Mouse (Mus musculus): ENCODE measurements around the gene Nfs1.
"Not testable (repeated sequence)": the region's sequence is repeated elsewhere in the genome, so short reads cannot be mapped to it uniquely, and the experiment has no call there.

Gene Nfs1

DNA sequence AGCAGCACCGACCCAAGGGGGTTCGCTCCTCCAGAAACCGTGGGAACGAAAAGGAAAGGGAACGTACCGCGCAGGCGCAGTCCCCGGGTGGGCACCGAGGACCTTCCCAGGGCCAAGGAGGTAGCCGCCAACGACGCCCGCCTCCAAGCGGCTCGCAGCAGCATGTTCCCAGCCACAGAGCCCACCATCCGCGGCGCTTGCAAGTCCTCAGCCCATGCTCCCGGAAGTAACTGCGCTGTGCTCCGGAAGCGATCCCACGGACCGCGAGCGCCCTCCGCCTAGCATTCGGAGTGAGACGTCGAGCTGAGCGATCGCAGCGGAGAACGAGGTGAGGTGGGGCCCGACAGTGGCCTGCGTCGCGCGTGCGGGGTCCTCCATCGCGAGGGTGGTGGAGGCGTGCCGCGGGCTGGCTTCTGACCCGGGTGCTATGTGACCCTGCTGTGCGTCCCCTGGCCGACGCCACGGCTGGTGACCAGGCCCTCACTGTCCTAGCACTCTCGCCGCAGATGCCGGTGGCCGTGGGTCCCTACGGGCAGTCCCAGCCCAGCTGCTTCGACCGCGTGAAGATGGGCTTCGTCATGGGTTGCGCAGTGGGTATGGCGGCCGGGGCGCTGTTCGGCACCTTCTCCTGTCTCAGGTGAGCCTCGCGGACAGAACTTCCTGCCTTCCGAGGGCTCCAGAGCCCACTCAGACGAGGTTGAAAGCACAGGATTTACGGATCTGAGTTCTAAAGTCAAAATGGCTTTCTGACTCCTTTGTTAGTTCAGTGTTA is at the start of gene Nfs1, which contains the start of gene Romo1:
Gene Nfs1, minus strand, starts transcription at position 234 of the 772 bp plus-strand sequence.
Gene Romo1, plus strand, starts transcription at position 87 of the 772 bp plus-strand sequence.
- DNase-seq (ENCODE audit: low spot score), result peak; percentile 88

DNA sequence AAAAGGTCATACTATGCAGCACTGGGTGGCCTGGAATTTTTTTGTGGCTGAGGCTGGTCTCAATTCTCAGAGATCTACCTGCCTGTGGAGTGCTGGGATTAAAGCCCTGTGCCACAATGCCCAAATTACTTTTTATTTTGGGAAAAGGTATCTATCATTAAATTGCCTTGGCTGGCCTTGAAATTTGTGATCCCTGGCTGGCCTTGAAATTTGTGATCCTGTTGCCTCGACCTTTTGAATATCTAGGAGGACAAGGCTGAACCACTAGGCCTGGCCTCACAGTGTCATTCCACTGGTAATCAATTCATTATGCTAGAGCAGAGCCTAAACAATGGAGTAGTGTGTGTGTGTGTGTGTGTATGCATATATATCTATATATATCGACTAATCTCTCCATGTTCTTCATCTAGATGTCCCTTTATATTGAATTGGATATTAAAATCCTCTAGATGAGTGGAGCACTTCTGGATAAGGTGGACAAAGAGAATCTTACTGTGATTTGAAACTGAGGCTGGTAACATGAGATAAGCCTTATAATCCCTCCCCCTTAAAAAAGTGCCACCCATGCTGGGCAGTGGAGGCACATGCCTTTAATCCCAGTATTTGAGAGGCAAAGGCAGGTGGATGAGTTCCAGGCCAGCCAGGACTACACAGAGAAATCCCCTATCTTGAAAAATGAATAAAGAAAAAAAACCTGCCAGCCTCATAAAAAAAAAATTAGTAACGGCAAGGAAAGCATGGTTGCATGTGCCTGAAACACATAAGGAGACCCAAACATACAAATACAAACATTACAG is 49.3 kb upstream of the Nfs1 start:
- DNase-seq (ENCODE audit: low spot score), result no peak

DNA sequence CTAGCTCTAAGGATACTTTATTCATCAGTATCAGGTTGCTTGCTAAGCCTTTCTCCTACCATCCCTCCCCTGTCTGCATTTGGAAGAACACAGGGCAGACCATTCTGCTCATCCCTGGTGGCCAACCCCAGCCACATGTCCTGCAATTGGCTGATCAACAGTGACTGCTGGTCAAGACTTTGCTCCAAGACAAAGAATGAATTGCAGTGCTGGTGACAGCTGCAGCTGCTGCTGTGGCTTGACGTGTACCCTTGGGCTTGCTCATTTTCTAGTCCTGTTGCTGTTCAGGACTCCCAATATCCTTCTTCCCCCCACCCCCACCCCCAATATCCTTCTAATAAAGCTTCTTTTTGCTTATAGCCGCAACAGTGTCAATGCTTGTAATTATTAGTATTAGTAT is 48.1 kb upstream of the Nfs1 start:
- no peak for DNase-seq (ENCODE audit: low spot score)

DNA sequence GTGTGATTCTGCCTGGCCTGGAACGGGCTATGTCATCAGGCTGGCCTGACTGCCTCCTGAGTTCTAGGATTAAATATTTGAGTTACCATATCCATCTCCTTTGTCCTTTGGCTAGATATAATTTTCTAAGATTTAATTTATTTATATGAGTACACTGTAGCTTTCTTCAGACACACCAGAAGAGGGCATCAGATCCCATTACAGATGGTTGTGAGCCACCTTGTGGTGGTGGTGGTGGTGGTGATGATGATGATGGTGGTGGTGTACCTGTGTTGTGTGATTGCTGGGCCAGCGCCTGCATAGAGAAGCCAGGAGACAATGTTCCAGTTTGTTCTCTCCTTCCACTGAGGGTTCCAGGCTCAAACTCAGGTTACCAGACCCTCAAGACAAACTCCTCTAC is 47.6 kb upstream of the Nfs1 start:
- no peak for DNase-seq (ENCODE audit: low spot score)

DNA sequence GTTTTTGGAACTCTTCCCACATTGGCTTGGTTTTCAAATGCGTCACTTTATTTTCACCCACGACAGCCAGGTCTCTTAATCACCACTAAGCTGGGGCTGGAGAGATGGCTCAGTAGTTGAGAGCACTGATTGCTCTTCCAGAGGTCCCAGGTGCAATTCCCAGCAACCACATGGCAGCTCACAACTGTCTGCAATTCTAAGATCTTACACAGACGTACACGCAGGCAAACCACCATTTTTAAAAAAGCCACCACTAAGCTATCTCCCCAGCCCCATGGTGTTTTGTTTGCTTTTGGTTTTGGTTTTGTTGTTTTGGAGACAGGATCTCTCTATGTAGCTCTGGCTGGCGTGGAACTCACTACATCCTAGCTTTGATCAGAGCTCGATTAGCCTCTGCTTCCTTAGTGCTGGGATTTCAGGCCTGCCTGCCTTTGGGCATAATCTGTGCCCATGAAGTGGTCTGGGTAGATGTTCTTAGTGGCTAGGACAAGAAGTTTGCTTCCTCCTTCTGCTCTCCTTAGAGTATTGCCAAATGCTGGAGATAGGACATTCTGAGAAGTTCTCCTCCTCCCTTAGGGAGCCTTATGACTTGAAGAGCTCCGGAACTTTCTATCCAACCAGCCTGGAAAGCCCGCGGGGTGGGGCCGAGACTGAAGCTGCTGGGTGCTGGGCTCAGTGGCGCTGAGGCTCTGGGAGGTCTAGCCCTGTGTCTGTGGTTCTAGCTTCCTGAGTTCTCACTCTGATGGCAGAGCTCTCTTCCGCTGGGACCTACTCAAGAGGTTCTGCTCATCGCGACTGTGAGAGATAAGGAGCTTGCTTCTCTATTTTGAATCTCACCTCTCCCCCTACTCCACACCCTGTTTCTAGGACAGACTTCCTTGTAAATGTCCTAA is 46.3 kb upstream of the Nfs1 start:
- no peak for DNase-seq (ENCODE audit: low spot score)

DNA sequence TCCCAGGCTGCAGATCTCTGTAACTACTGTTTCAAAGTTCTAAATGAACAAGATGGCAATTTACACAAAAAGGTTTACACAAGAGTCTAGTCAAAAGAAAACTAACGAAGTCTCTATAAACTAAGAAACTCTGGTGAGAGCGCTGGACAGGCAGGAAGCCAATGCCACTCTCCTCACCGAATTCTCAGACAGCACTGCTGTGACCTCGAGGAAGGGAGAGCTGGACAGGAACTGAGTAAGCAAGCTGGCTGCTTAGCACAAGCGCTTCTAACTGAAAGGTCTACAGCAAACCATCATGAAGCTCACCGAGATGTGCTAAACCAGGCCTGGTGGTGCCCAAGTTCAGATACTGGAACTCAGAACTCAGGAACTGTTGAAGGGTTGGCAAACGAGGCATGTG is 45.3 kb upstream of the Nfs1 start:
- not testable (repeated sequence) for DNase-seq (ENCODE audit: low spot score)

DNA sequence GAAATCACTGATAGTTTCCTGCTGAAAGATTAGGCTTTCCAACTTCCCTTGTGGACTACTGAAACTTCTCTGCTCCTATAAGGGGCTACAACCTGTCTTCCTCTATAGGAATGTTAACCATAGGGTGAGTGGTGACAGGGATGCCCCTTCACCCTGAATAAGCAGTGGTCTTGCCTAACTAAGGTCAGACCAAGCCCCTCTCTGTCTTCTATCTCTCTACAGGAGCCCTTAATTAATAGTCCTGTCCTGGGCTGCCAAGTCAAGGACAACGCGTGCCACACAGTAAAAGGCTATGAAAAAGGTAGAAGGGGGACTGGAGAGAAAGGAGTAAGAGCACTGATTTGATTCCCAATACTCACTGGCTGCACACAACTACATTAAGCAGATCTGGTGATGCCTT is 37.6 kb upstream of the Nfs1 start:
- no peak for DNase-seq (ENCODE audit: low spot score)

DNA sequence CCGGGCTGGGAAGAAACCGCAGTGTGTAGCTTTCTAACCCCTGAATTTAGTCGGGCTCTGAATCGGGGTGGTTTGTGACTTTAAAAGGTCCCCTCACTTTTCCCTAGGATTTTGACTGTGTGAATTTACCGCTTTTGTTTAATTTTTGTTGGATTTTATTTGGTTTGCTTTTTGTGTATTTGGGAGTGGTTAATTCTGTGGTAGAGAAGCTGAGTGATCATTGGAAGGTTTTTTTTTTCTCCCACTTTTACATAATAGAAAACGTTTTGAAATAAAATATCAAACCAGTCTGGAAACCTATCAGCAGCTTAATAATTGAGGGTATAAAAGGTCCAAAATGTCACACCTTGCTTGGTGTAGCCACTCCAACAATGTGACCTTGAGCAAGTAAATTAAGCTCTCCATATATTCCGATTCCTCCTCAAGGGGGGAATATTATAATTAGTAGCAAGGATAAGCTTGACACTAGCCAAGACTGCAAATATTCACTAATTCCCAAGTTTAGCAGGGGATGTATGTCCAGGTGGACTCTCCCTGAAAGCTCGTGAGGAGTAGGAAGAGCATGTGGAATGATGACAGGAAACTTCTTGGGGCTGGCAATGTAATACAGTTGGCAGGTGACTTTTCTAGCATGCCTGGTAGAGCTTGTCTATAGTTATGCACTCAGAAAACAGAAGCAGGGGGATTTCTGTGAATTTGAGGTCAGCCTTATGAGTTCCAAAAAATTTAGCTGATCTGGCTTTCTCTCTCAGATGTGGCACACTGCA is 37.0 kb upstream of the Nfs1 start:
- no peak for DNase-seq (ENCODE audit: low spot score)

DNA sequence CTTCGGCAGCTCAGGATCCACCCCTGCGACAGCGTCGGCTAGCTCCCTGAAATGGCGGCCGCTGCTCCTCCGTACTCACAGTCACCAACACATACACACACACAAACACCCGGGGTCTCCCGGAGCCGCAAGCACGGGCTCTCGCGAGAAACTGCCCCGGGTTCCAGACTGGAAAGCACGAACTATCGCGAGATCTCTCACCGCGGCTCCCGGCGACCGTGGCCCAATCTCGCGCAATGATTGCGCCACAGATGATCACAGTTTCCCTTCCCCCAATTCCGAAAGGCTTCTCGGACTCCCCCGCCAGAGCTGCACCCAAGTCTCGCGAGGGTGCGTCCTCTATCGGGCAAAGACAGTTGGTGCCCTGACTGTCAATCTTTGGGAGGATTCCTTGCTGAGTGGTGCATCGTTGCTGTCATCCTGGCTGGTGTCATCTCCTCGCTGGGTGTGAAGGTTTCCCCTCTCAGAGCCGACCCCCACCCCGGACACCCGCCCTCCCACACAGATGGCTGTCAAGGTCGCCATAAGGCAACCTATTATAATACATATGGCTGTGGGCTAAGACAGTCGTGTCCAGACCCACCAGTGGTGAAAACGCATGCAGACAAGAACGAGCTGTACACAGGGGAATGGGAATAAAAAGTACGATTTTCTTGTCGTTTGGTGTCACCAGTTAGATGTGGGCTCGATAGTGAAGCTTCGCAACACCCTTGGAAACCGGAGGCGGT is 36.3 kb upstream of the Nfs1 start, which contains the start of gene Rbm39:
Gene Rbm39, minus strand, starts transcription at position 145 of the 728 bp plus-strand sequence.
- DNase-seq (ENCODE audit: low spot score), result peak; percentile 100

DNA sequence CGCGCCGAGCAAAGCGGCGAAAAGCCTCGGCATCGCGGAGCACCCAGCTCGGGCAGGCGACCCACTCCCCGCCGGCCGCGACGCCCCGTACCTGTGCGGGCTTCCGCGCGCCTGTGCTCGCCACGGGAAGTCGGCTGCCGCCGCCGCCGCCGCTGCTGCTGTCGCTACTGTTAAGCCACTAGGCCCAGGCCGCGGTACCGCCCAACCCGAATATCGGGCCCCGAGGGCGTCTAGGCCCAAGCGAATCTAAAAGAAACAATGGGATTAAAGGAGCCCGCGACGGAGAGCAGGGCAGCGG is 35.8 kb upstream of the Nfs1 start:
- DNase-seq (ENCODE audit: low spot score), result no peak

DNA sequence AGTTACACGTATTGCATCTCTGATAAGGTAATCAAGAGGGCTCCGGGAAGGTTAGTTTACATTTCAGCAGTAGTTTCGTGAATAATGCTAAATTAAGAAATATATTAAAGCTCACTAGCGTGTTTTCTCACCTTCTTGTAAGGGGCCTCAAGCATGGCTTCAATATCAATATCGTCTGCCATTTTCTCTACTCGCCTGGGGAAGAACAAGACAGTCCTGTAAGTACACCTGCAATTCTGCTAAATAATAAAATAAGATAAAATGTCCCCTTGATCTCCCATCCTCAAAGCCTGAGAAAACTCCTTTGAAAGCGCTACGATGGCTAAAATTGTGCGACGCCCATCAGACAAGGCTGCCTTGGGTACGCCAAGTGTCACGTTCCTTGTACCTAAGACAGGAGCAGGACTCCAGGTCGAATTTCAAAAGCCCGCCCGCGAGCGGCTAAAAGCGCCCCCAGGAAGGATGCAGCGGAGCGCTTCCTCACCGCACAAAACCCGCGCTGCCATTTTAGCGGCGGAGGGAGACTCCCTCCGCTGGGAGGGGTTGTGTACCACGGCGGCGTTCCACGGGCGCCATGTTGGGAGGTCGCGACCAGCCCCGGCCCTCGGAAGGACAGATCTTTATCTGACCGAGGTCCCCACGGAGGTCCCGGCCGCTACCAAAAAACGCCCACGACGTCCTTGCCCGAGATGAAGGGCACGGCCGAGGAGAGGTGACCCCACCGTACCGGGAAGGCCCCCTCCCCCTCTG is 35.2 kb upstream of the Nfs1 start:
- peak; percentile 70 for DNase-seq (ENCODE audit: low spot score)

DNA sequence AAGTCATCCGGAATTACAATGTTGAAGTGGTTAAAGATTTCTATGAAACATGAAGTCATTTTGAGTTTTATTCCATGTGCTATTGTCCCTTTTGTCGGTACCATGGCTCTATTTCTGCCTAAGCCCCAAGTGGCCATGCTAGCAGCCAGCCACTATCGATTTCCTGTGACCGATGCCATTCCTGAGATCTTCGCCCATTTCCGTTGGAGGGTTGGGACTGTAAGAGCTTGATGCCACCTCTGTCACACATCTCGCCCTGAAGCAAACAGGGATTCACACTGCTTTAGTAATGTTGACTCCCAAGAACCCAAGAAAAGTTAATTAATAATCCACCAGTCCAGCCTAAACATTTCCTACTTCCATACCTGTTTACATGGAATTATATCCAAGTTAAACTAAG is 33.7 kb upstream of the Nfs1 start:
- DNase-seq (ENCODE audit: low spot score), result no peak

DNA sequence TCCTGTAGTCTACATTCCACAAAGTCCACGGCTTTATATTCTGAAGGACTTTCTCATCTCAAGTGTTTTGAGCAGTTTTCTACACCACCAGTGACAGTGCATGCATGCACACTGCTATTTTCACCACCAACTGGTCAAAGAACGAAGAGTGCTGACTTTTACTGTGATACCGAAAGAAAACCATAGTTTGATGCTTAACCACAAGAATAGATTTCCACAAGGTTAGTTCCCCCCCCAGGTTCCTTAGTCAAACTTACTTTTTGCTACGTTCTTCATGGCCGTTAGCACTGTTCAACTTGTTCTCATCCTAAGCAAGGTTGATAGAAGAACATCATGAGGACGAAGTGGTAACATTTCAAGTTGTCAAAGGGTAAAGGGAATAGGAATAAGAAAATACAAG is 33.1 kb upstream of the Nfs1 start:
- no peak for DNase-seq (ENCODE audit: low spot score)

DNA sequence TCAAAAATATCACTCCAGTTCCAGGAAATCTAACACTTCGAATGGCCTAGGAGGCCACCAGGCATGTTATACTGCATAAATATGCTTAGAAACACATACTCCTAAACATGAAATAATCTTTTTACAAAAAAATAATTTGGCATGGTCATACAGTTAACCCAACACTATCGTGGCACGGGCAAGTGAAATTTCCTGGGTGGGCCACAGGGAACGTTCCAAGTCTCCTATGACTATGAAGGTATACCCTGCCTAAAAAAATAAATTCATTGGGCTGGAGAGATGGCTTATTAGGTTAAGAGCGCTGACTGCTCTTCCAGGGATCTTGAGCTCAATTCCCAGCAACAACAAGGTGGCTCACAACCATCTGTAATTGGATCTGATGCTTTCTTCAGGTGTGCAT is 22.6 kb upstream of the Nfs1 start:
- no peak for DNase-seq (ENCODE audit: low spot score)

DNA sequence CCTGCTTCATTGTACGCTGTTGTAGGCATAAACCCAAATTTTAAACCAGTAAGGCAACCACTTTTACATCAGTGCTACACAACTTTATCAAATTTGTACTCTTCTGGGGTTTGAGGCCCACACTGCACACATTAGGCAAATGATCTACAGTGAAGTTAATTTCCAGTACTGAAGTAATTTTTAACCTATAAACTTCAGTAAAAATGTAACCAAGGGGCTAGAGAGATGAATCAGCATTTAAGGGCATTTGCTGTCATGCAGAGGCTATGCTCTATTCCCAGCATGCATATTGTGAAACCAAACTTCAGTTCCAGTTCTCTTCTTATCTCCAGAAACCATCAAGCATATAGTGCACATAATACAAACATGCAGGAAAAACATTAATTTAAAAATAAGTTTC is 21.5 kb upstream of the Nfs1 start:
- no peak for DNase-seq (ENCODE audit: low spot score)

DNA sequence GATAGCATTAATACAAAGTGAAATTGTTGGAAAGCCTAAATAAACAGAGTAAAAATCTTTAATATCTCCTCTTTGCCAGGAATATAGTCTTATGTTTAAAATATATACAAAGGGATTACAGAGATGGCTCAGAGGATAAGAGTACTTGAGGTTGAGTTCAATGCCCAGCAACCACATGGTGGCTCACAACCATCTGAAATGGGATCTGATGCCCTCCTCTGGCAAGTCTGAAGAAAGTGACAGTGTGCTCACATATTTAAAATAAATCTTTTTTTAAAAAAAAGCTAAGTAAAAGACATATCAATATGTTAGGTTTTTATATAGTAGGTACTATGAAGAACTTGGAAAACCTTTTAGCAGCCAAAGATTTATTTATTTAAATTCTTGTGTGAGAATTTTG is 7.6 kb upstream of the Nfs1 start:
- DNase-seq (ENCODE audit: low spot score), result no peak

DNA sequence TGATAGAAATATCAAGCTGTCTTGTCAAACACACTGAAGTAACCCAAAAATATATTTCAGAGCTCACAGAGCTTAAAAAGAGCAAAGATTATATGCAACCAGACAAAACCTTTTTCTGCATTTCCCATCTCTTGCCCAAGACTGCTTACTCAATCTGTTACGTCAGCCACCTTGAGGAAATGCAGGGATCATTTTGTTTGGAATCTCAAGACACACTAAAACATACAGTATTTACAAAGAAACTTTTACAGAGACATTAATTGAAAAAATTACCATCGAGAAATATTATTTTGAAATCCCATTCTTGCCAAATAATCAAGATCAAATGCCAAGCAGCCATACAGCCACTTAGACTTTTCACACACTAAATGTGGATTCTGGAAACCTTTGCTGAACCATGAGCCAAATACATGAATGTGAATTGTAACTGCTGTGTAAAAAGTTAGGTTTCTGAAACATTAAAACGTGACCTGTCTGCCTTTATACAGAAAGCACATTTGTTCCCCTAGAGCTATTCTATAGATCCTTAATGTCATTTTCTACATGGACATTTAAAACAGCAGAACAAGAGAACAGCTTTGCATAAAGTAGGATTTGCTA is 3.4 kb upstream of the Nfs1 start:
- DNase-seq (ENCODE audit: low spot score), result no peak

DNA sequence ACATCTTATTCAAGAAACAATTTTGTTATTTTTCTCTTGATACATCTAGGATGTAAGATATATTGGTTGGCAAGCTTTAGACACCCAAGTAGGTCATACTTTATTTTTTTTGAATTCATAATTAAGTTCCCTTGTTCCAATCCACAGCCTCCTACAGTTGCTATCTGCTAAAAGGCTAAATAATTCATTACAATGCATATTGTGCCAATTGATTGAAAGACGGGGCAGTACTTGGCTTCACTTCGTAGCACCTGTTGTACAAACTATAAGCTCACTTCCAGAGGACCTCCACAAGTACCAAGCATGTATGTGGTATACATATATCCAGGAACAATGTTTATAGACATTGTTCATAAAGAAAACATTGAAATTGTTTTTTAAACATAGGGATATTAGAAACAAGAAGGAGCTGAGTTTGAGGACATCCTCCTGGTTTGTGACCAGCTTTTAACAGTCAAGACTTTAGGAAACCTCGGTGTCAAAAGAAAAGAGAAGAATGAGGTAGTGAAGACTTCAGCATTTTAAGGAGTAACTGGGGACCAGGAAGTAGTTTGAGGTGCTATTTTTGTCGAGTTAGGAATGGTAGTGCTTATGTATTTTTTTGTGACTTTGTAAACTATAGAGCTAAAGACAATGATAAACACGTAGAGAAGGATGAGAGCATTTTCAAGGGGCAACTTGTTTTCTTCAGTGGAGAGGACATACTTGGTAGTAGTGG is 2.4 kb upstream of the Nfs1 start:
- DNase-seq (ENCODE audit: low spot score), result no peak

DNA sequence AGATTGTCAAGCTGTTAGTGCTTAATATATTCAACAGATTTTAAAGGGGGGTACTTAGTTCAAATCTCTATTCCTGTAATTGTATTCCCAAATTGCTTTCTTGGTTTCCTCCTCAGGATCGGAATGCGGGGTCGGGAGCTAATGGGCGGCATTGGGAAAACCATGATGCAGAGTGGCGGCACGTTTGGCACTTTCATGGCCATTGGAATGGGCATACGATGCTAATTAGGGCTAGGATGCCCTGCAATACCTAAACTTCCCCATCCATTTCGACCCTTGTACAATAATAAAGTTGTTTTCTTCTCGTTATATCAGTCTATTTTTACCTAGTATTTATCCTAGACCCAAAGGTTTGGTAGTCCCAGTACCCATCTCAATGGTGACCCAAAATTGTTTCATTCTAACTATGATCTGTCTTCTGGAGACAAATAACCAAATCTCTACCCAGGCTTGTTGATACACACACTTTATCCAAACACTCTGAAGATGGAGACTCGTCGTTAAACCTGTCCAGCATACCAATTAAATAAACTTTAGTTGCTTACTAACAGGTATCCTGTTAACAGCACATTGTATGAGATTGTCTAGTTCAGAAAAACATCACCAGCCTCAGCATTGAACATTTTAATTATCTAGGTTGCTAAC is 1.6 kb upstream of the Nfs1 start:
- no peak for DNase-seq (ENCODE audit: low spot score)

All from ovary, postnatal 10 days (tissue).